Mouse (Mus musculus): ENCODE measurements around the gene 1110051M20Rik. TPM values are rescaled to one million over a fixed set of nuclear protein-coding genes. Genes with fewer than 3 reads are reported as not detected.

Gene 1110051M20Rik
- total RNA-seq, 2 experiments from 2014 or later: 0.38 to 0.94 TPM

DNA sequence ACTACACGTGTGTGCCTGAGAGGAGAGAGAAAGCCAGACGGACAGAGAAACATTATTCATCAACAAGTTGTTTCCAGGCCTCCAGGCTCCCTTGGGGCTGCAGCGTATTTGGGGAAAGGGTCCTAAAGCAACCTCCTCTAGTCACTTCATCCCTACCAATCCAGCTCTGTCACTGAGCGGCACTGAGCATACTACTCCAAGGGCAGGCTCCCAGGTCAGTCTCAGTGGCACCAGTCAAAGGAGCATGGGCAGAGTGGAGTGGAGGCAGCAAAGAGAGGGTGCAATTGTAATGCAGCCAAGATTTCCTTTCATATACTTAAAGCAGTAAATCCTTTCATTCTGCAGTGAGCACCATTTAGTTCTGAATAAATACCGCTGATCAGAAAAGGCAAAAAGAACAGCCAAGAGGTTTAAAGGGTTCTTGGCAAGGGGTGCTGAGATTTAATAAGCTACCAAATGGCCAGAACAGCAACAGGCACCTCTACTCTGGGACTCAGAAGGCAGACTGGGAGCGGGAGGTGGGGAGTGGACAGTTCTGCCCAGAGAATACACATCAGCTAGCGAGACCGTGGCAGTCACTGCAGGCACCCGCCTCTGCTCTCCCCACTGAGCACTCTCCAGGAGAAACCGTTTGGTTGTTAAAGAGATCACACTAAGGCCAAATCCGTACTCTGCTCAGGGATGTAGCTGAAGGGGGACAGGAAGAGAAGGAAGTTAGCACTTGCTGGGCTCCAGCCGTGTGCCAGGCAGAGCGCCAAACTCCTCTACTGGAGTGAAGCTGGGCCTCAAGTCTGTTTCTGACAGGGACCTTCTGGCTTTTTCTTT, 159.9 kb downstream of the 1110051M20Rik start:
- no peak for ATAC-seq (replicated peaks; ENCODE audit: low FRiP score, poor library complexity, severe bottlenecking)

DNA sequence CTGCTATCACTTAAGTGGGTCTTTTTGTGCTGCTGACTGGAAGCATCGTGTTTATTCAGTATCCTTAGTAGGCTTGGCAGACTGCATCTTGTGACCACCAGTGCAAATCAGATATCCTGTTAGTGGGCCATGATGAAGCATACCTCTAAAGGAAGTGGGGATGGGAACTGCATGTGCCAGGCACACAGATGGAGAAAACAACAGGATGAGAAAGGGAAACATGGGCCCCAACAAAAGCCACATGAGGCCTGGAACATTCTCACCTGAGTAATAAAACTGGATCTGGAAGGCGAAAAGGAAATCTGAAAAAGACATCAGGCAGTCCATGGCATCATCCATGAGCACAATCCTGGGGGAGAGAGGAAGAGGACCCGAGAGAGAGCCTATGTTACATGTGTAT, 160.5 kb downstream of the 1110051M20Rik start:
- no peak for ATAC-seq (replicated peaks; ENCODE audit: low FRiP score, poor library complexity, severe bottlenecking)

DNA sequence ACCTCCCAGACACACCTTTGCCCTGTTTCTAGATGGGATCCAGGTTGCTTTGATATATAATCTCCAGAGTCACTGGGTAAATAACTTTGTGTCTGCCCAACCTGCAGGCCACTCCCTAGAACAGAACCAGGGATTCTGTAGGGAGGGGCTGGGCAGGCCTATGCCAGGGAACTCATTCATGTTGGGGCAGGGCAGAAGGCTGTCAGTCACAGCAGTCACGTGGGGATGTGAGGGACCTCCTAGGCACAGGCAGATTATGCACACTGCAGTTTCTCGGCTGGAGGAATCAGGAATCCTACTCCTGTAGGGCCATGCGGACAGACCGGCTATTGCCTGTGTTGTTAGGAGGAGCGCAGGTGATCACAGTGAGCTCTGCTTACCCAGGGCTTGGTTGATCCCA, 163.1 kb downstream of the 1110051M20Rik start:
- no peak for ATAC-seq (replicated peaks; ENCODE audit: low FRiP score, poor library complexity, severe bottlenecking)

DNA sequence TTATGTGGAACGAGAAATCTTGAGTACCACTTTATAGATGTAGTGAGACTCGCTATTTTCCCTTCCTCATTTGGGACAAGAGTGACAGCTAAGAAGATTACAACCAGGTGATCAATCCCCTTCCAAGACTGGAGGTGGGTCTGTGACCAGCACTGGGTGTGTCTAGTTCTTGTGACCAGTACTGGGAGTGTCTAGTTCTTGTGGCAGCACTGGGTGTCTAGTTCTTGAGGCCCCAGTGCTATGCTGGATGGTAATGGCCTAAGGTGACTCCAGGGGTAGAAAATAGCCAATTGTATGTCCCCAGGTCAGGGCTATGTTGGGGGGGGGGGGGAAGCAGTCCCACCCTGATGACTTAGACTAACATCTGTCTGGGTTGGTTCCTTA, 165.1 kb downstream of the 1110051M20Rik start:
- ATAC-seq (replicated peaks; ENCODE audit: low FRiP score, poor library complexity, severe bottlenecking): no peak

DNA sequence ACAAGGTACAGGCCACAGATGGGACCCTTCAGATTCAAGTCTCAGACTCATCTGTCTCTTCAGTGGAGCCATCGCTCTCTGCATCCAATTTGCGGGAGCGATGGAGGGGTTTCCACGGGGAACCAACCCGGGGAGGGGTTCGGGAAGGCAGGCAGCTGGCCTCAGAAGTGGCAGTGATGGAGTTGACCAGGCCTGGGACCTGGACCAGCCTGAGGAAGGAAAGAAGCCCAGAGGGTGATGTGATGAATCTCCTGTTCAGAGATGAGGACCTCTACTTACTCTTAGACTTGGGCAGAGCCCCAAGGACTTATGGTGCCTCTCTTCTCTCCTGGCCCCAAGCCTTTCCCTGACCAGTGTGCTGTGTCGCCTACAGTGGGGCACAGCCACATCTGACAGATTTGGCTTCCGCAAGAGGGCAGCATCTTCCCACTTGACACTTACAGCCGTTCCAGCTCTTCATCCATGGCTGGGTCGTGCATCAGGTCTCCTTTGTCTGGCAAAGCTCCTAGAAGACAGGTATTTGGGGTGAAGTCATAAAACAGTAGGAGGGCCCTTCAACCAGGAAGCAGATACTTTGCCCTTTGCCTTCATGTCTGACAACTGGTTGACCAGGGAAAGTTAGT, 165.6 kb downstream of the 1110051M20Rik start:
- ATAC-seq (replicated peaks; ENCODE audit: low FRiP score, poor library complexity, severe bottlenecking): 0 out of 2 replicates have a peak, but pooled peaks have one; percentile 27

DNA sequence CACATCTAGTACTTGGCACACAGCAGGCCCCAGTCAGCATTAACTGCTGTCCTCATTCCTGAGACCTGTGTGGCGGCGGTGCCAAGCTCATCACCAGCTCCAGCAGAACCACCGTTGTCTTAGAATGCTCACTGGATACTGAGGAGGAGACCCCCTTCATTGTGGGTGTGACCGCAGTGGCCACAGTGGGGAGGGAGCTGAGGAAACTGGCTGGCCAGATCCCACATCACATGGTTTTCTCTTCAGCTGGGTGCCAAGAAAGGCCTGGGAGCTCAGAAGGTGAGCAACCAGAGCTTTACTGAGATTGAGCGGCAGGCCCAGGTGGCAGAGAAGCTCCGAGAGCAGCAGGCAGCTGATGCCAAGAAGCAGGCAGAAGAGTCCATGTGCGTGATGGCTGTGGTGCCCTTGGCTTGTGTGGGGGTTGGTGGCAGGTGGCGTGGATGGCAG, 174.8 kb downstream of the 1110051M20Rik start:
- ATAC-seq (replicated peaks; ENCODE audit: low FRiP score, poor library complexity, severe bottlenecking): no peak

DNA sequence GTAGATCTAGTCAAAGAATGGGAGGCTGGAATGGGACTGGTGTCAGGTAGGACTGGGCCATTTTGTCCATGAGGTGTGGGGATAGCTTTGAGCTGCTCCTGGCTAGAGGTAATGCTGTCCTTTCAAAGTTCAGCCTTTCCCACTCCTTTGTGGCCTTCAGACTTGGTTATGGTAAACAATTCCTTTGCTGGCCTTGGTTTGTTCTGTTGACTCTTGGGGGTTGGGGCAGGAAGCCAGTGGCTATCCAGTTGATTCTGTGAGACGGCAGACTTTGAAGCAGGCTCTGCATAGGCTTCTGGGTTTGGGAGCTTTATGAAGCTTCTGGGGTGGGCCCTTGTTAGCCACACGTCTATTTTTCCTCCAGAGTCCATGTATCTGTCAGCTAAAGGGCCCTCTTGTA, 175.8 kb downstream of the 1110051M20Rik start:
- ATAC-seq (replicated peaks; ENCODE audit: low FRiP score, poor library complexity, severe bottlenecking): no peak

DNA sequence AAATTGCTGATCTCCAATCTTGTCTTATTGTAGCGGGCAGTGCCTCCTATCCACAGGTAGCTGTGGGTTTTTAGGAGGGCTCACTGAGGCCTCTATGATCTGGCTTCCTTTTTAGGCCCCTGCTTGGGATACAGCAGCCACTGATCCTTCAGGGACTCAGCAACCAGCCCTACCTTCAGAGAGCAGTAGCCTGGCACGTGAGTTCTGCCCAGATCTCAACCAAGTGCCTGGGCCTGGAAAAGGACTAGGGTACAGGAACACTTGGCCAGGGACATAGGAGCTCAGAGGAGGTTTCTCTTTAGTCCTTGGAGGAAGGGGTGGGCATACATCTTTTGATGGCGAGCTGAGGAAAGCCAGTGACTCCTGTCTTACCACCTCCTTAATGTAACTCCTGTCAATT, 176.5 kb downstream of the 1110051M20Rik start:
- ATAC-seq (replicated peaks; ENCODE audit: low FRiP score, poor library complexity, severe bottlenecking): no peak

DNA sequence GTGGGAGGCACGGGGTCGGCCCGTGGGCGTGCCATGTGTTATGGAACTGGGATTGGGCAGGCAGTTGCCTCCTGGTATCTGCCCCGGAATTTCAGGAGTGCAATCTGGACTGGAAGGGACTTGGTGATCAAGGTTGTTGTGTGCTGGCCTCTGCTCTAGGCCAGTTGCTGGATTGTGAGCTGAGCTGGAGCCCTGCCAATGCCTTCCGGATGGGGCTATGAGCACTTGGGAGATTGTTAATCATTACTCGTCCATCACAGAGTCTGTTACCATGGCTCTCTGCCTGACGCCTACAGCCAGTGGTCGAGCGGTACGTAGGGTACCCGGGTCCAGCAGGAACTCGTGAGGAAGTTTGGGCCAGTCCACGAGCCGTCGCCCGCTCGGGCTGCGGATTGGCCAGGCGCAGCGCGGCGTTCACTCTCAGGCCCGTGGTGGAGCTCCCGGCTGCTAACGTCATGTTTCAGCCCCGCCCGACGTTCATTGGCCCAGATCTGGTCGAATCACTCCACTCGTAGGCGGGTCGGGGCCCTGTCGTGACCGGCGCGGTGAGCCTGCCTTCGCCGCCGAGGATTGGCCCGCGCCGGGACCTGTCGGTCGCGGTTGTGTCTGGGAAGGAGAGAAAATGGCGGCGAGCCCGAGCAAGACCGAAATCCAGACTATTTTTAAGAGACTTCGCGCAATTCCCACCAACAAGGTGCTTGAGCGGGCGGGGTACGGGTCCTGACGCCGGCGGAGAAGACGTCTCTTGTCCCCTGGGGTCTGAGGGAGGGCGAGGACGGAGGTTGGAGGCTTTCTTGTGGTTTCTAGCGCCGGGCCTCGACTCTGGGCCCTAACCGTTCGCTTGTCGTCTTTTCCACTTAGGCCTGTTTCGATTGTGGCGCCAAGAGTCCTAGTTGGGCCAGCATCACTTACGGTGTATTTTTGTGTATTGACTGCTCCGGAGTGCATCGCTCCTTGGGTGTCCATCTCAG, 179.5 kb downstream of the 1110051M20Rik start, which contains the start of gene Arfgap2:
Gene Arfgap2, plus strand, starts transcription at position 264 of the 971 bp plus-strand sequence.
- peak; percentile 93 for ATAC-seq (replicated peaks; ENCODE audit: low FRiP score, poor library complexity, severe bottlenecking)

DNA sequence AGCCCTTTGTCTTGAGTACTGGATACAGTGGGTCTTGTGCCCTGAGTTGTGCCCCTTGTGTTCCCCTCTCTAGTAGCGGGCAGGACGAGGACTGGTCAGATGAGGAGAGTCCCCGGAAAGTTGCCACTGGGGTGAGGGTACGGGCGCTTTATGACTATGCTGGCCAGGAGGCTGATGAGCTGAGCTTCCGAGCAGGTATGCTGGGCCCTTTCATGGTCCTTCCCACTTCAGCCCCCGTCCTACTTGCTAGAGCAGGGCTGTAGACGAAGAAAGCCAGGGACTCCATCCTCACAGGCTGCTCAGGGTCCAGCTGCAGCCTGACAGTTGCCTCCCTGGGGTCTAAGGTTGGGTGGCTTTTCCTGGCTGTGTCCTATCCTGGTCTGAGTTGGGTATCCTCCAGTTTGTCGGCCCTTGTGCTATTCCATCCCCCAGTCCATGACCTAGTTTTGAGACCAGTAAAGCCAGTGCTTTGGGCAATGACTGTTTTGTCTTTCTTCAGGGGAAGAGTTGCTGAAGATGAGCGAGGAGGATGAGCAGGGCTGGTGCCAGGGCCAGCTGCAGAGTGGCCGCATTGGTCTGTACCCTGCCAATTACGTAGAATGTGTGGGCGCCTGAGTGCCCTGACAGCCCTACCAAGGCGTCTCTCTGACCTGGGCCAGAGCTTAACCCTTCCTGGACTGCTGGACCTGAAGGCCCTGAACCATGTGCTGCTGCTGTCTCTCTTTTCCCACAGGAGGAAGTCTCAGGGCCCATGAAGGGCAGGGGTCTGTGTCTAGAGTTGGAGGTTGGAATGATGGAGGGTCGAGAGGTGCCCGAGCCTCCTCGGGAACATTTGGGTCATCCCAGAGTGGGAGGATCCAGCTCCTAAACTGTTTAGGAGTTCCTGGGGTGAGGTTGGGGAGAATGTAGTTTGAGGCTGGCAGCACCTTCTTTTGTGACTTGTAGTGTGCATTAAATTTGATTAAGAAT, 180.5 kb downstream of the 1110051M20Rik start:
- ATAC-seq (replicated peaks; ENCODE audit: low FRiP score, poor library complexity, severe bottlenecking): no peak

DNA sequence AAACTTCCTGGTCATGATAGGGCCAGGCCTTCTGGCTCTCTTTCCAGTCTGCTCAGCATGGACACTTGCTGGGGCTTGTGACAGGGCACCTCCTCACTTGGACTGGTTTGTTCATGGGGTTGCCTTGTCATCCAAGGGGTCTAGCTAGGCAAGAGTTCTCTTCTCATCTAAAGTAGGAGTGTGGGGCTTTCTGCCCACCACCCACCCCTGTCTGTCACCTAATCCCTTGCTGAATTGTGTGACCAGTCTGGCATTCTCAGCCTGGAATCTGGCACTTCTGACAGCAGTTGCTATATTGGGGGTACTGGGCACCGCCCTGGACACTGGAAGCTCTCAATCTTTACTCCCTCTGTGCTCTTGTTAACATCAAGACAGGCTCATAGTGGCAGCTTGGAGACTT, 185.0 kb downstream of the 1110051M20Rik start:
- no peak for ATAC-seq (replicated peaks; ENCODE audit: low FRiP score, poor library complexity, severe bottlenecking)

DNA sequence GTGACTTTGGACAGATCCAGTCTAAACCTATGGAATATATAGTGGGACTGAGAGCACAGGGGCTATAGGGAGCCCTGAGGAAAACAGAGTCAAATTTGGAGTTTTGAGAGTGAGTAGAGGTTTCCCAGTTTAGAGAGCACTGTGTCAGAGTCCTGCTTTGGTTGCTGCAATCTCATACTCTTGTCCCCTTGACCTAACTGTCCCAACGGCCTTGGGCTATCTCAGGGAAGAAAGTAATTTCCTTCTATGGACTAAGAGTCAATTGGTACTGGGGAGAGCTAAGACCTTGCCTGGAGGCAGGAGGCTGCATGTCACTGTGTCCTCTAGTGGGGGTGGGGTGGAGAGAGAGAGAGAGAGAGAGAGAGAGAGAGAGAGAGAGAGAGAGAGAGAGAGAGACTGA, 185.7 kb downstream of the 1110051M20Rik start:
- no peak for ATAC-seq (replicated peaks; ENCODE audit: low FRiP score, poor library complexity, severe bottlenecking)

DNA sequence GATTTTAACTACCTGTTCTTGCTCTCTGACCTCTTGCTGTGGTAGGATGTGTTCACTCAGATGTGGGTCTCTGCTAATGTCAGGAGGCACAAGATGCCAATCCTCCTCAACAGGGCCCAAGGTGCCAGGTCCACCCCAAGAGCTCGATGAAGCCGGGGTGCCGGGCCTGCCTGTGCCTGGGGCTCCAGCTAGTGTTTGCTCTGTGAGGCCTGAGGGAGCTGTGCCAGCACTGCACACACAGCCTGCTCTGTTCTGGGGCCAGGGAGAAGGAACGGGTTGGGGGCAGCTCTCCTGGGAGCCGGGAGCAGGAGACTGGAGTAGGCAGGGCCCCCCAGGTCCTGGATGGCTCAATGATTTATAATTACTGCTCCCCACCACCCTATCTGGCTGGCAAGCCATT, 186.4 kb downstream of the 1110051M20Rik start:
- no peak for ATAC-seq (replicated peaks; ENCODE audit: low FRiP score, poor library complexity, severe bottlenecking)

DNA sequence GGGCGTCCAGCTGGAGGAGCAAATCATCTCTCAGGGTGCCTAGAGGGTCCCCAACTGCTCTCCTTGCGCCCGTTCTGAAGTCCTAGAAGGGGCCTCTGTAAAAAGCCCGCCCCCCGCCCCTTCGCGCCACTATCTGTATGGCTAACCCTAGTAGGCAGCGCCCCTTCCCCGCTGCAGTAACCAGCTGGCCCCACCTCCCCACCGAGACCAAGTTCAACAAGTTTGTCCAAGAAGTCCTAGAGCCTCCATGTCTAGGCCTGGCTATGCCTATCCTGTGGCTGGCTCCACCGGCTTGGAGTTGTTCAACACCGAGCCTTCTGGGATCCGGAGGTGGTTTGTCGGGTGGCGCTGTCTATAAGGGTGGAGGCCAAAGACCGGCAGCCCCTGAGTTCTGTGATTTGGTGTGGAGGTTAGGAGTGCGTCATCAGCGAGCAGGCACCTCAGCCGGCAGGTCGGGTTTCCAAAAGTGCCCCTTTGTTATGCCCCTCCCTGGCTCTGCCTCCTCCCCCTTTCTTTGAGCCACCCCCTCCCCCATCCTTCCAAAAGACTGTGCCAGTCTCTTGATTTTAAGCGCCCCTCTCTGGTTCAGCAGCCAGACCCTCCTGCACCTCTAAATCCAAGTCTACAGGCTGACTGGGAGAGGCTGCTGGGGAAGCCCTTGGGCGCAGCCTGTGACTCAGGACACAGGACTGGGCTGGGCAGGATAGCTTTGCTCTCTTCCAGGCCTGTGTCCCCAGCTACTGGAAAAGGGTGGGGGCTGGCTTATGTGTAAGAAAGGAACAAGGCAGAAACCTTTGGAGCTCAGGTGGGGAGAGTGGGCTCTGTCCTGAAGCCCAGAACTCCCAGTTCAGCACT, 187.2 kb downstream of the 1110051M20Rik start:
- no peak for ATAC-seq (replicated peaks; ENCODE audit: low FRiP score, poor library complexity, severe bottlenecking)

DNA sequence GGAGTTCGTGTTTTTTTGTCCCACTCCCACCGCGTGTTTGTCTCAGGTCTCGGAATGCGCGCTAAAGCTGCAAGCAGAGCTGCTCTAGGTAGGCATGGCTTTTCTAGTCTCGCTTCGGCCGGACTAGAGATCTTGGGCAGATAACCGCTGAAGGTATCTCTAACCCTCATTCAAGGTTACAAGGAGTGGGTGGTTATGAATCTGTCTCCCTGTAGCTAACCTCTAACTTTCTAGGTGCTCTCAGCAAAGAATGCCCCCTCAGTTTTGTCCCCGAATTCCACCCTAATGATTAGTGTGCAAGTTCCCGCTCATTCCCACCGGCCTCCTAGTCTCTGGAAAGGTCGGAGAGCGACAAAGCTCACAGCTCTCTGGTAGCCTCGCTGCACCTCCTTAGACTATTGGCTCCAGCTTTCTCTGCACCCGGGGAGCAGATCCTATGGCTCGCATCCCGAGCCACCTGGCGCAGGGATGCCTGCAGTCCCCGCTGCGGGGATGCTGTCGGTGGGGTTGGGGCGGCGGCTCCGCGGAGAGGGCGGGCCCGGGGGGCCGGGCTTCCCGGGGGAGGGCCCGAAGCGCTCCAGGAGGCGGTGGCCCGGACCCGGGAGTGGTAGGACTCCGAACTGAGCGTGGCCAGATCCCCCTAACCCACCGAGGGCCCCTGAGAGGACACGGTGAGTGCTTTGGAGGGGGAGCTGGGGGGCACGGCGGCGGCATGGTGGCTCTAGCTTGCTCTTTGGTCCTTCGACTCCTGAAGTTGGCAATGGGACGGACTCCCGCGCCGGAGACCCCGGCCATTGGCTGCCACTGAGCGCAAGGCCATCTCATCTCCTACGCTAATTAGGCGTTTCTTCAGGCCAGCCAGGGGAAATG, 188.0 kb downstream of the 1110051M20Rik start:
- no peak for ATAC-seq (replicated peaks; ENCODE audit: low FRiP score, poor library complexity, severe bottlenecking)

DNA sequence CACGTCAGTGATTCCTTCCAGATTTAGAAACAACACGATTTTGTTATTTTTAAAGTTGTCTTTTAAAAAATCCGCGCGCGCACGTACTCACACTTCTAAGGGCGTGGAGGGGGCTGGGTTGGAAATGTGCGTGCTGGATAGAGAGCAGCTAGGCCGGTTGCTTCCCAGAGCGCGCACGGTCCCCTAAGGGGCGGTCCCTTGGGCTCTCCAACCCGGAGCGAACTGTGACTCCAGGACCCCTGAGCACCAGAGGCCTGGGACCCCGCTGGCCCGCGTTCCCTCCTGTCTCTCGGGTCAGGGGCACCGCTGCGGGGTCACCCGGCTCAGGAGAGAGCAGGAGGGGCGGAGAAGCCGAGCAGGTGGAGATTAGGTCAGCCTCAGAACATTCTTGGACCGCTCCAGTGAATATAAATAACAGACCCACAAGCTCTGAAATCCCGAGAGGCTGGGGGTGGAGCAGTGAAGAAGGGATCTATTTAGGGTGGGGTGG, 188.8 kb downstream of the 1110051M20Rik start, which contains the start of gene Pacsin3:
Gene Pacsin3, plus strand, starts transcription at position 294 of the 490 bp plus-strand sequence.
- no peak for ATAC-seq (replicated peaks; ENCODE audit: low FRiP score, poor library complexity, severe bottlenecking)

All from erythroblast, adult 5-6 weeks (primary cell).